Mouse (Mus musculus) heart, postnatal 0 days (tissue): ENCODE data around the gene Cltrn.

ENCODE experiments used
- CTCF ChIP-seq: IDR thresholded peaks from 2 replicates; pipeline ENCODE4 v1.5.1; 2016; ENCODE audit warnings: antibody characterized with exemption, control low read depth, low read depth
- EP300 ChIP-seq: IDR thresholded peaks from 2 replicates; pipeline ENCODE4 v1.6.1; 2016; ENCODE audit warnings: antibody characterized with exemption, low read depth

- TF ChIP-seq CTCF: no peak
- TF ChIP-seq EP300: no peak
These were observed 22.5 kb downstream of the Cltrn start for GRCm38 (mm10) chrX:164111146-164111545.
